In the genomic region with DNA sequence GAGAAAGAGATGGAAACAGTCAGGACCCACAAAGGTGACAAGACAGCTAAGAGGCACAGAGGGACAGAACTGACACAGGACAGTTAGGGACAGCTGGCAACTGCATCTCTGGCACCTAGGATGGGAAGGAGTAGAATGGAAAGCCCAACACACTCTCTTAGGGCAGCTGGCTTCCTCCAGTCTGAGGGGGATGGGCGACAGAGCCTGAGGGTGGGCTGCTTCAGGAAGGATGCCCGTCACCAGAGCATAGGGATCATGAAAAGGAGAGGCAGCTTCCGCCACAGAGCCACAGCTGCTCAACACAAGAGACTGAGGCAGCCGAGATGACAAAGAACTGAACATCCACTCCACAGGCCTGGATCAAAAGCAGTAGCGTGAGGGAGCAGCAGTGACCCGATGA, we compare ENCODE assay signal across 7 mouse cellular contexts. TPM values are rescaled to one million over a fixed set of nuclear protein-coding genes. Genes with fewer than 3 reads are reported as not detected.
DNase-seq lines count a peak whose midpoint lies in the region; ATAC-seq and TF ChIP-seq lines count a peak whose summit lies in the region.

No protein-coding gene starts in this region.

- H3K36me3 ChIP-seq in embryonic facial prominence, embryonic 12.5 days, result peaks cover 42% of the 10 kb centered on the region
- H3K36me3 ChIP-seq in forebrain, postnatal 0 days (ENCODE audit: insufficient read depth), result peaks cover 31% of the 10 kb centered on the region
- peaks cover 32% of the 10 kb centered on the region for H3K36me3 ChIP-seq in midbrain, embryonic 16.5 days (ENCODE audit: control insufficient read depth, insufficient read depth, low read length)

- TF ChIP-seq CTCF in forebrain, postnatal 0 days (IDR thresholded peaks at IDR 0.05; ENCODE audit: low read depth), result no peak

- intact Hi-C loops in left cerebral cortex, postnatal 4 days (cut with DNase I), result no loop called here
- intact Hi-C loops in left cerebral cortex, postnatal 25 days (cut with DNase I), result no loop called here

- 0 out of 2 replicates have a peak overlapping the region, but pooled peaks have one; percentile 20 for H3K27ac ChIP-seq in embryonic facial prominence, embryonic 12.5 days
- peak overlapping the region; percentile 29; the same call in 1 of the 2 replicates for H3K27ac ChIP-seq in forebrain, postnatal 0 days (ENCODE audit: low read depth, low read length)
- H3K27ac ChIP-seq in midbrain, embryonic 16.5 days (ENCODE audit: low read length), result peak overlapping the region; percentile 30; the same call in 1 of the 2 replicates

- H3K4me1 ChIP-seq in embryonic facial prominence, embryonic 12.5 days, result peaks cover 7% of the 10 kb centered on the region
- H3K4me1 ChIP-seq in forebrain, postnatal 0 days (ENCODE audit: insufficient read depth), result peaks cover 5% of the 10 kb centered on the region; the same call in 1 of the 2 replicates
- peaks cover 2% of the 10 kb centered on the region; the same call in 1 of the 2 replicates for H3K4me1 ChIP-seq in midbrain, embryonic 16.5 days (ENCODE audit: control insufficient read depth, insufficient read depth, low read length)

- H3K9me3 ChIP-seq in embryonic facial prominence, embryonic 12.5 days, result no peaks in the 10 kb centered on the region
- H3K9me3 ChIP-seq in forebrain, postnatal 0 days (ENCODE audit: low read length), result no peaks in the 10 kb centered on the region
- no peaks in the 10 kb centered on the region for H3K9me3 ChIP-seq in midbrain, embryonic 16.5 days (replicated peaks; ENCODE audit: control insufficient read depth, low read length, poor library complexity, severe bottlenecking)

- H3K4me2 ChIP-seq in embryonic facial prominence, embryonic 12.5 days (replicated peaks), result no peak overlapping the region
- H3K4me2 ChIP-seq in forebrain, postnatal 0 days (ENCODE audit: low read depth), result no peak overlapping the region
- H3K4me2 ChIP-seq in midbrain, embryonic 16.5 days (ENCODE audit: low read length), result no peak overlapping the region

- no peak overlapping the region for H3K9ac ChIP-seq in embryonic facial prominence, embryonic 12.5 days
- H3K9ac ChIP-seq in forebrain, postnatal 0 days, result no peak overlapping the region
- H3K9ac ChIP-seq in midbrain, embryonic 16.5 days (ENCODE audit: low read depth, low read length), result no peak overlapping the region

- WGBS in embryonic facial prominence, embryonic 12.5 days, result 38% methylated on average over 6 of the region's 6 CpGs
- 34% methylated on average over 6 of the region's 6 CpGs for WGBS in forebrain, postnatal 0 days
- 24% methylated on average over 6 of the region's 6 CpGs for WGBS in midbrain, embryonic 16.5 days

- ATAC-seq in embryonic facial prominence, embryonic 12.5 days (ENCODE audit: insufficient number of reproducible peaks, insufficient read depth, low FRiP score, low TSS enrichment), result no peak
- peak; percentile 36; the same call in 1 of the 2 replicates for ATAC-seq in forebrain, postnatal 0 days
- ATAC-seq in midbrain, embryonic 16.5 days, result peak; percentile 39

- no peaks in the 10 kb centered on the region for H3K27me3 ChIP-seq in embryonic facial prominence, embryonic 12.5 days
- H3K27me3 ChIP-seq in forebrain, postnatal 0 days (ENCODE audit: insufficient read depth, low read length), result no peaks in the 10 kb centered on the region
- H3K27me3 ChIP-seq in midbrain, embryonic 16.5 days (ENCODE audit: control insufficient read depth, insufficient read depth, low read depth, low read length), result no peaks in the 10 kb centered on the region

- peak; percentile 48 for DNase-seq in left cerebral cortex, postnatal 4 days
- DNase-seq in left cerebral cortex, postnatal 25 days (ENCODE audit: low spot score in 2 of 2), result no peak
- DNase-seq in forebrain, postnatal 0 days, result no peak
- DNase-seq in gastrocnemius, postnatal 25 days, result no peak
- DNase-seq in heart, adult 9 months (ENCODE audit: low spot score in 2 of 2), result no peak

- no peak overlapping the region for H3K4me3 ChIP-seq in embryonic facial prominence, embryonic 12.5 days
- H3K4me3 ChIP-seq in forebrain, postnatal 0 days (ENCODE audit: low read depth, low read length), result no peak overlapping the region
- no peak overlapping the region for H3K4me3 ChIP-seq in midbrain, embryonic 16.5 days (ENCODE audit: low read depth, low read length)

RNA-seq across cellular contexts. Expression of gene Twsg1, which starts 19.5 kb away (rescaled TPM):
- total RNA-seq in left cerebral cortex, postnatal 4 days (2021), result 10 to 100 TPM; 35.5 to 38.3 TPM
- 10 to 100 TPM; 25.2 to 30.1 TPM for total RNA-seq in left cerebral cortex, postnatal 25 days (2021)
- polyA plus RNA-seq in embryonic facial prominence, embryonic 12.5 days (2016; fragmentation: Nextera tagmentation; extraction: Ambion mirVana), result 134 and 143 TPM in 2 replicates
- 42.1 and 50.2 TPM in 2 replicates for total RNA-seq in forebrain, postnatal 0 days (2014; rRNA removed)
- 38.1 and 46.1 TPM in 2 replicates for polyA plus RNA-seq in forebrain, postnatal 0 days (2015; fragmentation: Nextera tagmentation; extraction: Ambion mirVana)
- 47.1 and 54.0 TPM in 2 replicates for polyA plus RNA-seq in midbrain, embryonic 16.5 days (2015; fragmentation: Nextera tagmentation; extraction: Ambion mirVana)
- total RNA-seq in gastrocnemius, postnatal 25 days (2021), result 10 to 100 TPM; 22.1 to 26.8 TPM

RNA-seq across cellular contexts. Expression of gene Ralbp1, which starts 45.9 kb away (rescaled TPM):
- total RNA-seq in left cerebral cortex, postnatal 4 days (2021), result 10 to 100 TPM; 37.6 to 38.2 TPM
- total RNA-seq in left cerebral cortex, postnatal 25 days (2021), result 10 to 100 TPM; 53.1 to 57.8 TPM
- polyA plus RNA-seq in embryonic facial prominence, embryonic 12.5 days (2016; fragmentation: Nextera tagmentation; extraction: Ambion mirVana), result 63.0 and 65.7 TPM in 2 replicates
- 39.9 and 40.7 TPM in 2 replicates for total RNA-seq in forebrain, postnatal 0 days (2014; rRNA removed)
- polyA plus RNA-seq in forebrain, postnatal 0 days (2015; fragmentation: Nextera tagmentation; extraction: Ambion mirVana), result 34.4 and 47.7 TPM in 2 replicates
- 50.2 and 51.6 TPM in 2 replicates for polyA plus RNA-seq in midbrain, embryonic 16.5 days (2015; fragmentation: Nextera tagmentation; extraction: Ambion mirVana)
- total RNA-seq in gastrocnemius, postnatal 25 days (2021), result 10 to 100 TPM; 20.2 to 20.5 TPM
